Mouse (Mus musculus): Measurements from ENCODE around the gene Hao1. TPM values are rescaled to one million over a fixed set of nuclear protein-coding genes. Genes with fewer than 3 reads are reported as not detected.

Hao1 gene
- polyA plus RNA-seq (2016; fragmentation: Nextera tagmentation; extraction: Ambion mirVana), result not detected in 2 replicates

DNA sequence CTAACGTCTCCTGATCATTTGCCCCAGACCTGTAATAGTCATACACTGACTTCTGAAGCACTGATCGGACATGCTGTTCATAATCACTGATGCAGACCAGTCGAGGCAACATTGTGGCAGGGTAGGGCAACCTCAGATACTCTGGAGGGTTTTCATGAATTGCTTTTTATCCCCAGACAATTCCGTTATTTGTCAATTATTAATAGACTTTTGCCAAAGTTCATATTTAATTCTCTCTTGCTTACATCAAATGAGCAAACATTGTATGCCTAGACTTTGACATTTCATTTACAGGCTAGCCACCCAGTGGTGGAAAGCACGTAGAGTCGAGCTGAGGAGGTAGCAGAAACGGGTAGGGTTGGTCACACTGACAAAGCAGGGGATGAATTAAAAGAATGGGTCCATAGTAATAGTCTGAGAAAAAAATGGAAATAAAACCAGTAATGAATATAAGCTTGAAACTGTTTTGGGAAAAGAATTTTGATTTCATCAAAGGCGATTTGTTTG is at the start of gene Hao1:
Hao1 (minus strand) TSS at position 148 of the 507 bp plus-strand sequence.
- Histone ChIP-seq H3K4me3 (no peak within 1 kb of the TSS), H3K27ac (no peak within 1 kb of the TSS), H3K27me3 (no peaks in the 10 kb centered on the region), H3K4me2 (replicated peaks) (no peak within 1 kb of the TSS), H3K9ac (no peak within 1 kb of the TSS), H3K4me1 (no peaks in the 10 kb centered on the region), H3K9me3 (replicated peaks) (no peaks in the 10 kb centered on the region), H3K36me3 (no peaks in the 10 kb centered on the region)
- 89% methylated on average over 8 of the region's 8 CpGs for WGBS
- no peak for ATAC-seq (ENCODE audit: low FRiP score)

DNA sequence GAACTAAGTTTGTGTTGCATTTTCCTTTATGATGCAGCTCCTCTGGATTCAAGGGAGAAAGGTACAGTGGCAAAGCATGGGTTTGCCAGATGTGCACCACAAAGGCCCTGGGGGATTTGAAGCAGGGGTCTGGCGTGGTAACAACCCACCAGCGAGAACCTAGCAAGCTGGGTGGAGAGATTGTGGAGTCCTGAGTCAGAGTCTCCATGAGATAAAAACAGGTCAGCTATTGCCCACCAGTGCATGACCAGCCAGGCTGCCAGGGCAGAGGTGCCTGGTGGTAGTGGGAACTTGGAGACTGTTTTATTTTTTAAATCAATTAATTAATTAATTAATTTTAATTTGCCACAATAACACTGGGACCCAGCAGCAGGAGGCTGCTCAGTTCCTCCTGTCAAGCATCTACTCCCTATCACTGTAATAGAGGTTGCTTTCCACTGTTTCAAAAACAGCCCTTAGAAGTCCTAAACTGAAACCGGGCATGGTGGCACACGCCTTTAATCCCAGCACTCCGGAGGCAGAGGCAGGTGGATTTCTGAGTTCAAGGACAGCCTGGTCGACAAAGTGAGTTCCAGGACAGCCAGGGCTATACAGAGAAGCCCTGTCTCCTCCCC is 37.0 kb upstream of the Hao1 start:
- WGBS, result 96% methylated on average over 6 of the region's 6 CpGs
- H3K9me3 ChIP-seq (replicated peaks), result no peaks in the 10 kb centered on the region
- no peaks in the 10 kb centered on the region for H3K27me3 ChIP-seq
- no peak overlapping the region for H3K9ac ChIP-seq
- no peaks in the 10 kb centered on the region; the same call in 1 of the 2 replicates for H3K36me3 ChIP-seq
- peak; percentile 16; the same call in 1 of the 2 replicates for ATAC-seq (ENCODE audit: low FRiP score)
- no peaks in the 10 kb centered on the region for H3K4me1 ChIP-seq
- H3K4me2 ChIP-seq (replicated peaks), result no peak overlapping the region
- no peak overlapping the region for H3K27ac ChIP-seq
- H3K4me3 ChIP-seq, result no peak overlapping the region

DNA sequence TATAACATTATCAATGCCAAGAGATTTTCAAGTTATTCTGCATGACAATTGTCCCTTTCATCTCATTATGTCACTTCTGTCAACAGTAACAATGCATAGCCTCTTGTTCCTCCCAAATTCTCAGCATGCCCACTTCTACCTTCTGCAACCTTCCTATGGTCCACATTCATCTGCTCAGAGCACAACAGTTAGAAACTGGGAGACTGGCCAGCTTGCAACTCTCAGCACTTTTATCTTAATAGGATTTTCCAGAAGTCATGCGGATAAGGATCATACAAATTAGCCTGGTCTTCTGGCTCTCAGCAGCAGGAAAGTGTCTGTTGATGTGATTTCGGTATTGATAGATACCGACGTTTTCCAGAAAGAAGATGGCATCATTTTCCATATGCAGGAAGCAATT is 31.1 kb upstream of the Hao1 start:
- H3K9me3 ChIP-seq (replicated peaks), result no peaks in the 10 kb centered on the region
- no peak overlapping the region for H3K4me3 ChIP-seq
- ATAC-seq (ENCODE audit: low FRiP score), result no peak
- no peaks in the 10 kb centered on the region; the same call in 1 of the 2 replicates for H3K4me1 ChIP-seq
- no peaks in the 10 kb centered on the region for H3K36me3 ChIP-seq
- H3K27ac ChIP-seq, result no peak overlapping the region
- WGBS, result 57% methylated on average over 4 of the region's 4 CpGs
- H3K4me2 ChIP-seq (replicated peaks), result no peak overlapping the region
- H3K27me3 ChIP-seq, result no peaks in the 10 kb centered on the region
- no peak overlapping the region for H3K9ac ChIP-seq

DNA sequence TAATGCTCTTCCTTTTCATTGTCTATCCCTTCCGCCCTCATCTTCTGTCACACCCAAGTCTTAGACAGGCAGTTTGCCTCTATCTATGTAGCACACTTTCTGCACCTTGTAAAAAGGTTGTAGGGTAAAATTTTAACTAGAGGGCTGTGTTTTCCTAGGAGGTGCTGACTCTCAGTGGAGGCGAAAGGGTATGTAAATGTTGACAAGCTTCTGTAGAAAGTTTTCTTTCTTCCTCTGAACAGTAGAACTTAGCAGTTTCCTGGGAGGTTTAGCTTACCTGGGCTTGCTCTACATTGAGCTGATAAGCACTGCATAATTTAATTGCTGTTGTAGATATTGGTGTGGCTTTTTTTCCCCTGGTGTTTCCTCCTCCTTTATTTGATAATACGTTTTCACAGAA is 5.3 kb upstream of the Hao1 start:
- H3K4me1 ChIP-seq, result no peaks in the 10 kb centered on the region
- H3K9ac ChIP-seq, result no peak overlapping the region
- no peaks in the 10 kb centered on the region for H3K27me3 ChIP-seq
- no peaks in the 10 kb centered on the region for H3K36me3 ChIP-seq
- no peak for ATAC-seq (ENCODE audit: low FRiP score)
- no peak overlapping the region for H3K4me3 ChIP-seq
- H3K4me2 ChIP-seq (replicated peaks), result no peak overlapping the region
- 88% methylated on average over 3 of the region's 3 CpGs for WGBS
- no peaks in the 10 kb centered on the region; the same call in 1 of the 2 replicates for H3K9me3 ChIP-seq (replicated peaks)
- H3K27ac ChIP-seq, result no peak overlapping the region

DNA sequence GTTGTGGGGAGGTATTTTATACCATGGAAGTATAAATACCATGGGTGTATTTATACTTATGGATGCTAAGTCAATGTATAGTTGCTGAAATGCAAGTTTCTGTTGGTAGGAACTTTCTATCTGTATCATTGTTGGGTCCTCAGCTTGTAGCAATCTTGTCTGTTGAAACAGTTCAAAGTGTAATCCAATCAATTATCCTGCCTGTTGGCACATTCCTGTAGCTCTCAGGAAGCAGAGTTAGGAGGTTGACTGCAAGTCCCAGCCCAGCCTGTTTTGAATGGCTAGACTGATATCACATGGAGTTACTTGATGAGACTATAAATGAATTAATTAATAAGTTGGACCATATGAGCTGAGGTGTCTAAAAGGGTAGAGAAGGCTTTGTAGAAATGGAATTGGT is 1.8 kb downstream of the Hao1 start:
- no peak for ATAC-seq (ENCODE audit: low FRiP score)
- H3K36me3 ChIP-seq, result no peaks in the 10 kb centered on the region
- H3K27me3 ChIP-seq, result no peaks in the 10 kb centered on the region
- H3K4me1 ChIP-seq, result no peaks in the 10 kb centered on the region
- no peak overlapping the region for H3K4me3 ChIP-seq
- no peak overlapping the region for H3K9ac ChIP-seq
- H3K9me3 ChIP-seq (replicated peaks), result no peaks in the 10 kb centered on the region
- no peak overlapping the region for H3K27ac ChIP-seq
- H3K4me2 ChIP-seq (replicated peaks), result no peak overlapping the region

DNA sequence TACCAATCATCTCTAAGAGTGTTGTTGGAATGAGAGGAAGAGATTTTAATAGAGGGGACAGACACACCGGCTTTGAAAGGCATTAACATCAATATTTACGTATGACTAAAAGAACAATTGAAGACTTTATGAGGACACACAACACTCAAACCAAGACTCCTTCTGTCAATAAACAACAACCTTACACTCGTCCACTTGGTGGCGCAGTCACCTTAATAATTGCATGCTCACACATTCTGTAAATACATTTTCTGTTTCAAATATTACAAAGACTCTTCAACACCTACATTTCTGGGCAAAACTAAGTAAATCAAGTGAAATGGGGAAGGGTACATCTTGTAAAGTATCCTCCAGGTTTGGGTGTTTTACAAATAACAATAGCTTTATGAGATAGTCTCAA is 4.4 kb downstream of the Hao1 start:
- Histone ChIP-seq H3K4me2 (replicated peaks) (no peak overlapping the region), H3K4me3 (no peak overlapping the region), H3K27me3 (no peaks in the 10 kb centered on the region), H3K4me1 (no peaks in the 10 kb centered on the region), H3K27ac (no peak overlapping the region), H3K36me3 (no peaks in the 10 kb centered on the region), H3K9ac (no peak overlapping the region), H3K9me3 (replicated peaks) (no peaks in the 10 kb centered on the region)
- ATAC-seq (ENCODE audit: low FRiP score), result no peak
- WGBS, result 28% methylated on average over 4 of the region's 4 CpGs

DNA sequence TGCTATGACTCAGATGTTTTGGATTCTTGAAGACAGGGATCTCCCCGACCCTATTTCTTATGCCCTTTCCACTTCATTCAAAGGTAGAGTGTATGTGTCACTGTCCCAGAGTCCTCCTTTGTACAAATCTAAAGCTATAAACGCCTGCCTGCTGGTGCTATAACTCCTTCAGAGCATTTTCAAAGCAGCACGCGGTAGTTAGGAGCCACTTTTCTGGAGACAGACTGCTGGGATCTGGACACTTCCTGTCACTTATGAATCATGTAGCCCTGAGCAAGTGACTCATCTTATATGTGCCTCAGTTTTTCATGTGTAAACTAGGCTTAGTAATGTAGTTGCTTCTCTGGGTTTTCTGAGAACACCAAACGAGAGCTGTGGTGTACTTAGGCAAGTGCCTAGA is 9.1 kb downstream of the Hao1 start:
- Histone ChIP-seq H3K36me3 (no peaks in the 10 kb centered on the region), H3K4me3 (no peak overlapping the region), H3K9ac (no peak overlapping the region), H3K27me3 (no peaks in the 10 kb centered on the region), H3K4me2 (replicated peaks) (no peak overlapping the region), H3K9me3 (replicated peaks) (no peaks in the 10 kb centered on the region), H3K27ac (no peak overlapping the region), H3K4me1 (no peaks in the 10 kb centered on the region)
- 75% methylated on average over 5 of the region's 5 CpGs for WGBS
- ATAC-seq (ENCODE audit: low FRiP score), result no peak

DNA sequence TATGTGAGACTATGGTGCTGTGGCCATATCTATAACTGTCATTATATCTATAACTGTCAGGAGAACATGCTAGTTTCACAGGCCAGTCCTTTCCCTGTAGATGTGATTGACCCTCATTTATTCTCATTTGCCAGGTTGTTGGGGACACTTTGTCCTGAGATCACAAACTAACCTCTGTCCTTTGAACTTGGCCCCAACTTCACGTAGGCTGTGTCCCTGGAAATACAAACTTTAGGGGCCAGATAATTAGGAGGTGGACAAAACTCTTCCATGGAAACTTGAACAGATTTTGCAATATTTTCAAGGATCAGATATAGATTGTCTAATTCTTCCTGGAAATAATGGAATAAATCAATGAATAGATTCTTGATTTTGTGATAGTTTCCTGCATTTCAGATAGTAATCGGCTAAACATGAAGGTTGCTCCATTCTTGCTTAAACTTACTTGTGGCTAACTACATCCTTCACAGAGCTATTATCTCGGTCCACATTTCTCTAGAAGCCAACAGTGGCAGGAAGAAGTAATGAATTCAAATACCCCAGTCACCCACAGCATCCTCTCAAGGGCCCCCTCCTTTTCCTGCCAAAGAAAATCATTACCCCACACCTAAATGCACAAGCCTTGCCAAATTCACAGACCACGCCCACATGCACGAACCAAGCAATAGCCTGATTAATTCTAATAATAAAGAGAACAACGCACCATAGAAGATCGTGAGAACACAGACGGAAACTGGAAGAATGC is 9.7 kb downstream of the Hao1 start:
- H3K4me1 ChIP-seq, result no peaks in the 10 kb centered on the region
- no peak overlapping the region for H3K9ac ChIP-seq
- H3K4me2 ChIP-seq (replicated peaks), result no peak overlapping the region
- 78% methylated on average over 8 of the region's 8 CpGs for WGBS
- no peaks in the 10 kb centered on the region for H3K27me3 ChIP-seq
- H3K27ac ChIP-seq, result no peak overlapping the region
- H3K4me3 ChIP-seq, result no peak overlapping the region
- no peaks in the 10 kb centered on the region for H3K9me3 ChIP-seq (replicated peaks)
- no peaks in the 10 kb centered on the region for H3K36me3 ChIP-seq
- ATAC-seq (ENCODE audit: low FRiP score), result no peak

DNA sequence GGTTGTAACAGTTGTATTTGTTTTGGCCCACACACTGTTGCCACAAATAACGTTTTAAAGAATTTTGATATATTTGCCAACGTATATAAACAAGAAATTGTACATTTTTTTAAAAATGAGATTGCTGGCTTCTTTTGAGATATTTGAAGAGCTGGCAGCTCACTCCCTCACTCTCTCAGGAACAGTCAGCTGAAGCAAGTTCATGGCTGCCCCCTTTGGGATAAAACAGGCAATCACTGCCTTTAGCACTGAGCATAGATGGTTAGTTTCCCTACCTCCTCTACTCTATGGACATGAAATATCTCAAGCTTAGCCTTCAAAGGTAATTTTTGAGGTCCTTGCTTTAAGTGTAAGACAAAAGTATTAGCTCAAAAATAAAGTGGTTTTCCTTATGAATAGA is 10.7 kb downstream of the Hao1 start:
- Histone ChIP-seq H3K27me3 (no peaks in the 10 kb centered on the region), H3K4me1 (no peaks in the 10 kb centered on the region), H3K4me2 (replicated peaks) (no peak overlapping the region), H3K9me3 (replicated peaks) (no peaks in the 10 kb centered on the region), H3K9ac (no peak overlapping the region), H3K27ac (no peak overlapping the region), H3K36me3 (no peaks in the 10 kb centered on the region), H3K4me3 (no peak overlapping the region)
- no peak for ATAC-seq (ENCODE audit: low FRiP score)
- WGBS, result 78% methylated on average over 2 of the region's 2 CpGs

DNA sequence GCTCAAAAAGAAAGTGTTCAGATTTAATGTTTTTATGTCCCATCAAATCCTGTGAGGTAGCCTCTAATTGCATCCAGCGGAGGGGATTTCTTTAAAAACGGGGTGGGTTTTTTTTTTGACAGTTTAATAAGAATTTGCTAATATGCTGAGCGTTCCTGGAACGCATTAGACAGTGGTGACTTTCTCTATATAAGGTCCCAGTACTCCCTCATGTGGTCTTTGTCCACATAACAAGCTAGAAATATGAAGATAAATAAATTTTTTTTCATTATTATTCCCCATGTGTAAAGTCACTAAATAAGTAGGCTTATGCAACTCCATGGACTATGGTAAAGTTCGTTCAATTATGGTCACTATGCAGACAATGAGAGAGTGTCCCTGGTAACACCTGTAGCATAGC is 13.1 kb downstream of the Hao1 start:
- no peaks in the 10 kb centered on the region for H3K4me1 ChIP-seq
- no peak overlapping the region for H3K4me2 ChIP-seq (replicated peaks)
- H3K4me3 ChIP-seq, result no peak overlapping the region
- no peaks in the 10 kb centered on the region for H3K9me3 ChIP-seq (replicated peaks)
- no peak overlapping the region for H3K27ac ChIP-seq
- no peak overlapping the region for H3K9ac ChIP-seq
- 76% methylated on average over 5 of the region's 5 CpGs for WGBS
- no peak for ATAC-seq (ENCODE audit: low FRiP score)
- H3K27me3 ChIP-seq, result no peaks in the 10 kb centered on the region
- H3K36me3 ChIP-seq, result no peaks in the 10 kb centered on the region

DNA sequence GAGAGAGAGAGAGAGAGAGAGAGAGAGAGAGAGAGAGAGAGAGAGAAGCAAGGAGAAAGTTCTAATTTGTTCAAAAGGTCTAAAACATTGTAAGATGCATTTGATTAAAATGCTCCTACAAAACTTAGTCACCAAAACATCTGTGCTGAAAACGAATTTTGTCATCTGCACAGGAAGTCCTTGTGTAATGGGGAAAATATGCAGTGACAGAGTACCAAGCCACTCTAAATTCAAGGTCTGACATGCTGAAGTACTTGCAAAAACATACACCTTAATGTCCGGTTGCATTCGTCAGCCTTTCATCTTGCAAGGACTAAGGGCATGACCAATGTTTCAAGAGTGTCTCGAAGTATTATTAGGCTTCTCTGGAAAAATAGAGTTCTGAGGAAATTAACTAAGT is 15.7 kb downstream of the Hao1 start:
- no peaks in the 10 kb centered on the region for H3K36me3 ChIP-seq
- no peaks in the 10 kb centered on the region for H3K9me3 ChIP-seq (replicated peaks)
- no peaks in the 10 kb centered on the region for H3K27me3 ChIP-seq
- 75% methylated on average over 4 of the region's 4 CpGs for whole genome bisulfite sequencing
- ATAC-seq (ENCODE audit: low FRiP score), result no peak
- no peak overlapping the region for H3K4me2 ChIP-seq (replicated peaks)
- no peaks in the 10 kb centered on the region for H3K4me1 ChIP-seq
- no peak overlapping the region for H3K9ac ChIP-seq
- no peak overlapping the region for H3K4me3 ChIP-seq
- no peak overlapping the region for H3K27ac ChIP-seq

DNA sequence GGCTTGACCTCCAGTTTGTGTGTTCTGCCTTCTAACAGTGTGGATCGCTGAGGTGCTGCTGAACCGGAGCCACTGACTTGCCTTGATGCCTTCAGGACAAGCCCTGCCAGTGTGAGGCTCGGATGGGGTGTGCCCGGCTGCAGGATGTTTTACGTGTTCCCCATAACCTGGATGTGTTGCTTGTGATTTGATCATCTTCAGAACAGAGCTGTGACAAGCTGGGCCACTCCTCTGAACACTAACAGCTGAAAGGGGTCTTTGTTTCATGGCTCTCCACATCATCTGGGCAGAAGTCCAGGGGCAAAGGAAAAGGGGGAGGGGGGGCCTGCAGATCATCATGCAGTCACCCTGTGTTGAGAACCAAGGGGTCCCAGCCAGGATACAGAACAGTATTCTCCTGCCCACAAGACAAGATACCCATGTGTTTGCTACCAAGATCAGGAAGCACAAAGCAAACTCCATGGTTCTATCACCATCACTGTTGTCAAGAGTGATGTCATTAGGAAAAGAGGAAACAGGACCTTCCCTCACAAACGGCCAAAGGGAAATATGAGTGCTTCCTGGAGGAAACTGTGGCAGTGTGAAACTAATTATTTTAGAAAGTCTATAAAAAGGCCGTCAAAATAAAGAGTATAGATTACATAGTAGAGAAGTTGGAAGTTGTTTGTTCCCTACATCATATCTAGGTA is 25.9 kb downstream of the Hao1 start:
- 57% methylated on average over 7 of the region's 7 CpGs for WGBS
- no peaks in the 10 kb centered on the region for H3K36me3 ChIP-seq
- peak overlapping the region; percentile 22; the same call in 1 of the 2 replicates for H3K4me2 ChIP-seq (replicated peaks)
- H3K9me3 ChIP-seq (replicated peaks), result no peaks in the 10 kb centered on the region
- H3K27me3 ChIP-seq, result no peaks in the 10 kb centered on the region
- no peaks in the 10 kb centered on the region for H3K4me1 ChIP-seq
- peak overlapping the region; percentile 57 for H3K27ac ChIP-seq
- peak; percentile 38 for ATAC-seq (ENCODE audit: low FRiP score)
- no peak overlapping the region for H3K4me3 ChIP-seq
- no peak overlapping the region for H3K9ac ChIP-seq

All from hindbrain, embryonic 12.5 days (tissue).